Mouse (Mus musculus) brain, adult 2 months (tissue): Measurements from ENCODE around the gene Nav1.
A peak's percentile ranks its signal among the peaks of the same experiment; 100 is the strongest.

Experiments used
- DNase-seq: peaks from one replicate; pipeline ENCODE4 v3.0.0; 2011; ENCODE audit warnings: low read depth, low spot score

Nav1 gene

GRCm38 (mm10) chr1:135443506-135443905 is 163.6 kb downstream of the Nav1 start:
- no peak for DNase-seq

GRCm38 (mm10) chr1:135441861-135442260 is 165.2 kb downstream of the Nav1 start:
- DNase-seq, result no peak

GRCm38 (mm10) chr1:135440986-135441385 is 166.1 kb downstream of the Nav1 start:
- DNase-seq, result no peak

GRCm38 (mm10) chr1:135438801-135439200 is 168.3 kb downstream of the Nav1 start:
- DNase-seq, result peak; percentile 63

- DNase-seq, result peak; percentile 17
These were observed 171.3 kb downstream of the Nav1 start for GRCm38 (mm10) chr1:135435823-135436222.

GRCm38 (mm10) chr1:135430669-135431017 is 176.5 kb downstream of the Nav1 start:
- DNase-seq, result no peak

- DNase-seq, result peak; percentile 98
These were observed 177.0 kb downstream of the Nav1 start, which contains the start of gene Ipo9 for GRCm38 (mm10) chr1:135429901-135430668. Gene Ipo9 (minus strand): TSS chr1:135430499.

- no peak for DNase-seq
These were observed 179.7 kb downstream of the Nav1 start for GRCm38 (mm10) chr1:135427390-135427789.

- no peak for DNase-seq
These were observed 180.4 kb downstream of the Nav1 start for GRCm38 (mm10) chr1:135426645-135427044.

- no peak for DNase-seq
These were observed 184.3 kb downstream of the Nav1 start for GRCm38 (mm10) chr1:135422772-135423171.

GRCm38 (mm10) chr1:135413996-135414395 is 193.1 kb downstream of the Nav1 start:
- DNase-seq, result peak; percentile 63

- DNase-seq, result no peak
These were observed 195.0 kb downstream of the Nav1 start for GRCm38 (mm10) chr1:135412130-135412529.

GRCm38 (mm10) chr1:135410967-135411366 is 196.1 kb downstream of the Nav1 start:
- peak; percentile 73 for DNase-seq

GRCm38 (mm10) chr1:135408973-135409372 is 198.1 kb downstream of the Nav1 start:
- no peak for DNase-seq

GRCm38 (mm10) chr1:135405356-135405755 is 201.7 kb downstream of the Nav1 start:
- no peak for DNase-seq

- peak; percentile 14 for DNase-seq
These were observed 205.5 kb downstream of the Nav1 start for GRCm38 (mm10) chr1:135401452-135402110.

GRCm38 (mm10) chr1:135399466-135399865 is 207.6 kb downstream of the Nav1 start:
- no peak for DNase-seq

- DNase-seq, result peak; percentile 82
These were observed 221.9 kb downstream of the Nav1 start for GRCm38 (mm10) chr1:135385161-135385560.
